Mouse (Mus musculus) thymus, adult 18-20 months (tissue): ENCODE measurements around the gene Fubp1.

ENCODE experiments used
- DNase-seq, 2 experiments: peaks; one replicate each; pipeline ENCODE4 v3.0.0; 2022; ENCODE audit warnings: mixed read lengths in 2 of 2

Fubp1 gene

GRCm38 (mm10) chr3:152284306-152284705 is 74.1 kb downstream of the Fubp1 start:
- DNase-seq = no peak

GRCm38 (mm10) chr3:152284759-152285158 is 74.5 kb downstream of the Fubp1 start:
- DNase-seq = no peak
